Mouse (Mus musculus): ENCODE data around the gene Gm48551.

The Gm48551 gene

GRCm38 (mm10) chr10:81383802-81384604, at the start of gene Gm48551, which contains the start of gene Dohh:
Gm48551 (plus strand) TSS chr10:81384466.
Dohh (plus strand) TSS chr10:81384428.
- peak; percentile 99 for DNase-seq (ENCODE audit: extremely low spot score, low spot score)

- peak; percentile 49 for DNase-seq (ENCODE audit: extremely low spot score, low spot score)
Observed at GRCm38 (mm10) chr10:81335393-81336340, 48.6 kb upstream of the Gm48551 start.

GRCm38 (mm10) chr10:81336558-81336957, 47.7 kb upstream of the Gm48551 start:
- DNase-seq (ENCODE audit: extremely low spot score, low spot score) = no peak

- no peak for DNase-seq (ENCODE audit: extremely low spot score, low spot score)
Observed at GRCm38 (mm10) chr10:81340551-81341332, 43.5 kb upstream of the Gm48551 start.

- peak; percentile 79 for DNase-seq (ENCODE audit: extremely low spot score, low spot score)
Observed at GRCm38 (mm10) chr10:81341333-81341949, 42.8 kb upstream of the Gm48551 start.

- DNase-seq (ENCODE audit: extremely low spot score, low spot score) = no peak
Observed at GRCm38 (mm10) chr10:81342686-81343505, 41.4 kb upstream of the Gm48551 start, which contains the start of gene Gipc3. Gipc3 (minus strand) TSS chr10:81343266.

GRCm38 (mm10) chr10:81344421-81345161, 39.7 kb upstream of the Gm48551 start:
- no peak for DNase-seq (ENCODE audit: extremely low spot score, low spot score)

GRCm38 (mm10) chr10:81345162-81345534, 39.1 kb upstream of the Gm48551 start:
- no peak for DNase-seq (ENCODE audit: extremely low spot score, low spot score)

GRCm38 (mm10) chr10:81346453-81347067, 37.7 kb upstream of the Gm48551 start:
- peak; percentile 67 for DNase-seq (ENCODE audit: extremely low spot score, low spot score)

- no peak for DNase-seq (ENCODE audit: extremely low spot score, low spot score)
Observed at GRCm38 (mm10) chr10:81349146-81349545, 35.1 kb upstream of the Gm48551 start.

- DNase-seq (ENCODE audit: extremely low spot score, low spot score) = no peak
Observed at GRCm38 (mm10) chr10:81349961-81350350, 34.3 kb upstream of the Gm48551 start.

- peak; percentile 96 for DNase-seq (ENCODE audit: extremely low spot score, low spot score)
Observed at GRCm38 (mm10) chr10:81350351-81351063, 33.8 kb upstream of the Gm48551 start, which contains the start of gene Hmg20b. Hmg20b (minus strand) TSS chr10:81350480.

GRCm38 (mm10) chr10:81351678-81352291, 32.5 kb upstream of the Gm48551 start:
- DNase-seq (ENCODE audit: extremely low spot score, low spot score) = no peak

GRCm38 (mm10) chr10:81354738-81355477, 29.4 kb upstream of the Gm48551 start:
- DNase-seq (ENCODE audit: extremely low spot score, low spot score) = no peak

GRCm38 (mm10) chr10:81355533-81355932, 28.7 kb upstream of the Gm48551 start:
- DNase-seq (ENCODE audit: extremely low spot score, low spot score) = no peak

- no peak for DNase-seq (ENCODE audit: extremely low spot score, low spot score)
Observed at GRCm38 (mm10) chr10:81356352-81356990, 27.8 kb upstream of the Gm48551 start.

Data from neural tube, embryonic 10.5 days (tissue).